Mouse (Mus musculus) myocyte (in vitro differentiated cells): ENCODE results near the gene Cntn3. TPM values are rescaled to one million over a fixed set of nuclear protein-coding genes. Genes with fewer than 3 reads are reported as not detected.
"Not testable (repeated sequence)": the region's sequence is repeated elsewhere in the genome, so short reads cannot be mapped to it uniquely, and the experiment has no call there.

Experiments
- H3K27me3 ChIP-seq: one replicate; pipeline ENCODE4 v1.6.1; 2011; ENCODE audit not compliant: control insufficient read depth, insufficient read depth, insufficient read length
- H3K36me3 ChIP-seq: one replicate; pipeline ENCODE4 v1.6.1; 2011; ENCODE audit not compliant: control insufficient read depth, insufficient read depth
- H3K4me2 ChIP-seq: one replicate; pipeline ENCODE4 v1.6.1; 2011; ENCODE audit warnings: low read depth, control low read depth
- H3K4me3 ChIP-seq: one replicate; pipeline ENCODE4 v1.5.1; 2011; ENCODE audit warnings: mild to moderate bottlenecking, control low read depth, moderate library complexity
- H3K79me2 ChIP-seq: one replicate; pipeline ENCODE4 v1.6.1; 2011; ENCODE audit not compliant: control insufficient read depth, insufficient read depth
- H3ac ChIP-seq: one replicate; pipeline ENCODE4 v1.6.1; 2011; ENCODE audit not compliant: control insufficient read depth, insufficient read length
- CEBPB ChIP-seq: IDR thresholded peaks from 2 replicates; pipeline ENCODE4 v1.6.1; 2011; ENCODE audit warnings: mild to moderate bottlenecking, moderate library complexity; ENCODE audit not compliant: poor library complexity, insufficient read depth, severe bottlenecking
- E2F4 ChIP-seq: IDR thresholded peaks from one replicate; pipeline ENCODE4 v1.6.1; 2011; ENCODE audit warnings: mild to moderate bottlenecking, control low read depth, moderate library complexity; ENCODE audit not compliant: insufficient read depth
- MAX ChIP-seq: IDR thresholded peaks from one replicate; pipeline ENCODE4 v1.6.1; 2011; ENCODE audit warnings: low read depth, mild to moderate bottlenecking, control low read depth
- MYOD1 ChIP-seq, 3 experiments: IDR thresholded peaks; one replicate each; pipeline ENCODE4 v1.6.1; 2011; ENCODE audit warnings: control low read depth in 2 of 3, low read depth in 2 of 3, mild to moderate bottlenecking in 2 of 3, moderate library complexity in 1 of 3; ENCODE audit not compliant: insufficient read length in 2 of 3, control insufficient read depth in 1 of 3
- MYOG ChIP-seq, 3 experiments: IDR thresholded peaks; one replicate each; pipeline ENCODE4 v1.6.1; 2011; ENCODE audit warnings: control low read depth in 2 of 3, low read depth in 2 of 3, mild to moderate bottlenecking in 2 of 3; ENCODE audit not compliant: insufficient read length in 2 of 3, control insufficient read depth in 1 of 3, insufficient read depth in 1 of 3
- POLR2A ChIP-seq: IDR thresholded peaks from one replicate; pipeline ENCODE4 v1.6.1; 2011; ENCODE audit warnings: low read depth, mild to moderate bottlenecking, control low read depth, moderate library complexity; ENCODE audit not compliant: insufficient read length
- POLR2AphosphoS2 ChIP-seq: IDR thresholded peaks from one replicate; pipeline ENCODE4 v1.6.1; 2011; ENCODE audit warnings: low read depth, control low read depth; ENCODE audit not compliant: insufficient read length
- REST ChIP-seq: IDR thresholded peaks from one replicate; pipeline ENCODE4 v1.6.1; 2011; ENCODE audit warnings: mild to moderate bottlenecking, control low read depth, moderate library complexity; ENCODE audit not compliant: insufficient read depth, insufficient read length
- SRF ChIP-seq: IDR thresholded peaks from one replicate; pipeline ENCODE4 v1.6.1; 2011; ENCODE audit warnings: low read depth; ENCODE audit not compliant: control insufficient read depth, insufficient read length
- TCF12 ChIP-seq: IDR thresholded peaks from one replicate; pipeline ENCODE4 v1.6.1; 2011; ENCODE audit warnings: mild to moderate bottlenecking, control low read depth; ENCODE audit not compliant: poor library complexity, insufficient read depth, severe bottlenecking
- TCF3 ChIP-seq: IDR thresholded peaks from one replicate; pipeline ENCODE4 v1.6.1; 2011; ENCODE audit warnings: low read depth, control low read depth; ENCODE audit not compliant: insufficient read length
- USF1 ChIP-seq: IDR thresholded peaks from one replicate; pipeline ENCODE4 v1.6.1; 2011; ENCODE audit warnings: low read depth, mild to moderate bottlenecking, control low read depth, moderate library complexity
- polyA plus RNA-seq: library from polyadenylated mRNA; unstranded; fragments of >200 nt; fragmentation: generic; extraction: Trizol; gene quantifications from one replicate; pipeline ENCODE4 v1.2.1, GENCODE M21; 2012; ENCODE audit warnings: missing spikeins

Gene Cntn3
- polyA plus RNA-seq = 0.28 TPM

GRCm38 (mm10) chr6:102573001-102573400 lies at the start of gene Cntn3:
TSS of gene Cntn3 (minus strand) at chr6:102573101.
- not testable (repeated sequence) for H3K4me3 ChIP-seq, H3ac ChIP-seq, H3K79me2 ChIP-seq, H3K4me2 ChIP-seq, H3K36me3 ChIP-seq, H3K27me3 ChIP-seq

GRCm38 (mm10) chr6:102600773-102601172 lies 27.9 kb upstream of the Cntn3 start:
- Histone ChIP-seq H3K4me2 (no peak overlapping the region), H3K79me2 (no peaks in the 10 kb centered on the region)

GRCm38 (mm10) chr6:102597756-102598155 lies 24.9 kb upstream of the Cntn3 start:
- Histone ChIP-seq H3K27me3 (no peaks in the 10 kb centered on the region), H3K79me2 (no peaks in the 10 kb centered on the region), H3K4me2 (no peak overlapping the region), H3ac (no peak overlapping the region), H3K4me3 (no peak overlapping the region), H3K36me3 (no peaks in the 10 kb centered on the region)
- no peak for TF ChIP-seq TCF3

More at GRCm38 (mm10) chr6:102600773-102601172, 27.9 kb upstream of the Cntn3 start:
- Histone ChIP-seq H3ac (no peak overlapping the region), H3K36me3 (no peaks in the 10 kb centered on the region), H3K4me3 (no peak overlapping the region), H3K27me3 (no peaks in the 10 kb centered on the region)
- TF ChIP-seq CEBPB (no peak), USF1 (no peak), MYOD1 (IDR thresholded peaks at IDR 0.05; ENCODE audit: control insufficient read depth in 1 of 3, insufficient read length in 2 of 3, low read depth in 2 of 3) (no peak)

GRCm38 (mm10) chr6:102590151-102590550 lies 17.2 kb upstream of the Cntn3 start:
- Histone ChIP-seq H3K36me3 (no peaks in the 10 kb centered on the region), H3K79me2 (no peaks in the 10 kb centered on the region), H3ac (no peak overlapping the region), H3K27me3 (no peaks in the 10 kb centered on the region), H3K4me2 (no peak overlapping the region), H3K4me3 (no peak overlapping the region)
- TF ChIP-seq POLR2AphosphoS2 (no peak), TCF12 (no peak), MAX (no peak)

- no peaks in the 10 kb centered on the region for H3K36me3 ChIP-seq
- no peaks in the 10 kb centered on the region for H3K79me2 ChIP-seq
- H3K4me2 ChIP-seq = no peak overlapping the region
- H3K27me3 ChIP-seq = no peaks in the 10 kb centered on the region
- no peak overlapping the region for H3K4me3 ChIP-seq
- TF ChIP-seq MYOD1 (IDR thresholded peaks at IDR 0.05; ENCODE audit: control insufficient read depth in 1 of 3, insufficient read length in 2 of 3, low read depth in 2 of 3) = no peak
- TF ChIP-seq CEBPB = no peak
- TF ChIP-seq TCF12 = no peak
- no peak for TF ChIP-seq USF1
- no peak for TF ChIP-seq POLR2AphosphoS2
- no peak for TF ChIP-seq SRF
- TF ChIP-seq E2F4 = no peak
- no peak for TF ChIP-seq REST
- TF ChIP-seq MYOG (IDR thresholded peaks at IDR 0.05; ENCODE audit: control insufficient read depth in 1 of 3, insufficient read depth in 1 of 3, insufficient read length in 2 of 3, low read depth in 2 of 3) = no peak
- no peak for TF ChIP-seq MAX
- no peak for TF ChIP-seq POLR2A
- no peak for TF ChIP-seq TCF3
- no peak overlapping the region for H3ac ChIP-seq
These were observed 16.4 kb upstream of the Cntn3 start for GRCm38 (mm10) chr6:102589311-102589710.

GRCm38 (mm10) chr6:102586056-102586455 lies 13.2 kb upstream of the Cntn3 start:
- no peak overlapping the region for H3K4me2 ChIP-seq
- TF ChIP-seq TCF3 = no peak
- TF ChIP-seq CEBPB = no peak
- TF ChIP-seq SRF = no peak
- H3ac ChIP-seq = no peak overlapping the region
- no peaks in the 10 kb centered on the region for H3K36me3 ChIP-seq
- H3K27me3 ChIP-seq = no peaks in the 10 kb centered on the region
- no peaks in the 10 kb centered on the region for H3K79me2 ChIP-seq
- H3K4me3 ChIP-seq = no peak overlapping the region
